Mouse (Mus musculus) spleen, postnatal 36 days (tissue): ENCODE results near the gene Gjd3.

Source experiments
- DNase-seq, 2 experiments: peaks; one replicate each; pipeline ENCODE4 v3.0.0; 2022; ENCODE audit warnings: low spot score in 2 of 2, mixed read lengths in 1 of 2

Gjd3 gene

GRCm38 (mm10) chr11:98981289-98981996 lies 1.4 kb downstream of the Gjd3 start:
- DNase-seq = no peak

DNA sequence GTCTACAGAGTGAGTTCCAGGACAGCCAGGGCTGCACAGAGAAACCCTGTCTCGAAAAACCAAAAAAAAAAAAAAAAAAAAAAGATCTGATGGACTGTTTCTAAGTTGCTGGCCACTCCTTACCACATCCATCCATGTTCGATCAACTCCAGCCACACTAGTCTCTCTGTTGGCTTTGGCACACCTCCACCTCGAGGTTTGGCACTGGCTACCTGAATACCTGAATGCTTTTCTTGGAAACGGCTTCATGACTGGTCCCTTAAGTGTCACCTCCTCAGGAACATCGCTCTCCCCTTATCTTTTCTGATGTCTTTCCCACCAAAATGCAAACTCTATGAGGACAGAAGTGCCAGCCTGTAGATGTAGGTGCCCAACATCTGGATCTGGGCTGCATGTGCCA lies 3.5 kb downstream of the Gjd3 start:
- no peak for DNase-seq

DNA sequence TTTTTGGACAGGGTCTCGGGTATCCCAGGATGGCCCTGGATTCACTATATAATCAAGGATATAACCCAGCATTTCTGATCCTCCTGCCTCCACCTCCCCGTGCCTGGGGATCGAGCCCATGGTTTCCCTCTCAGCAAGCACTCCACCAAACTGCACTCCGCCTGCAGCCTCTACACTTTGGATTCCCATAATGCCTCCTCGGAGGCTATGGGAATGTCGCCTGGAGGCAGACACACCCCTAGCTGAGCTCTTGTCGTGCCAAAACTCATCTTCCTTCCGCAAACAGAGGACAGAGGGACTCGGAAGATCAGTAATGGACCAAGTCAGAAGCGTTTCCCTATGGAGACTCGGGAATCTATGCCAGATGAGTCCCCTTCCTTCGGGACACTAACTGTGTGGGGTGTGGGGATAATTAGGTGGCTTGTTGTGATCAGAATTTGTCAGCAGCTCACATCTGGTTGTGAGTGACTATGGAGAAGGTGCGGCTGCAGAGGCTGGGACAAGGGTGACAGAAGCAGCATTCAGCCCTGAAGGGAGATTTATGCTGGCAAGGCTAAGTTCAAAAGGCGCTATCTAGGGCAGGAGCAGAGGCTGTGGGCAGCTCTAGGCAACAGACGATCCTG lies 4.2 kb downstream of the Gjd3 start:
- DNase-seq = no peak

DNA sequence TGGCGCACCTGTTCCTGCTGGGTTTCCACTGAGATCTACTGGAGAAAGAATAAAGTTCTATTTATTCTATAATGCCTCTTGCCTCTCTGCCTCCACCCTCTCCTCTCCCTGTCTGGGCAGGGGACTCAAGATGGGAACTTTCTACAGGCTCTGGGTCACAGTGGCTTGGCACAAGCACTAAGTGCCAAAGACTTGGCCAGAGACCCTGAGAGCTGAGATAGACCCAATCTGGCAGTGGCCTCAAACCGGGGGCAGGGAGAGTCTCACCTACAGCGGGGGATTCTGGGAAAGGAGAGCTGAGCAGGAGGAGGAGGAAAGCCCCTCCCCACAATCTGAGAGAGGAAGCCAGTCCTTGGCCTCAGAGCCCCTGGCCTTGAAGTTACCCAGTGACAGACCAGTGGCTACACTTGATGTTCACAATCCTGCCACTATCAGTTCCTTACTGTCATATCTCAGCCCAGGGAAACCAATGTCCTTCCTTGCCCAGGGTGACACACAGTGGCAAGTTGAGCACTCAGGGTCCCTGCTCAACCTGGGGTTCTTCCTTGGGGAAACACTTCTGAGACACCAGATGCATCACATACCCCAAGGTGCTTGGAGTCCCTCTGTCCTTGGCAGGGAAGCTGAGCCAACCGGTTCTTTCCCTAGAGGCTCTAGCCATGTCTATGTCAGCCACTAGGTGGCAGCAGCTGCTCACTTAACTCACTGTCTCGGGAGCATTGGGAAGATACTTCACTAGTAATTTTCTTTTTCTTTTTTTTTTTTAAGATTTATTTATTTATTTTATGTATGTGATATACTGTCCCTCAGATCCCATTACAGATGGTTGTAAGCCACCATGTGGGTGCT lies 7.7 kb downstream of the Gjd3 start:
- DNase-seq = peak in 1 of 2 experiments; percentile 66

GRCm38 (mm10) chr11:98974213-98974612 lies 8.6 kb downstream of the Gjd3 start:
- DNase-seq = no peak

DNA sequence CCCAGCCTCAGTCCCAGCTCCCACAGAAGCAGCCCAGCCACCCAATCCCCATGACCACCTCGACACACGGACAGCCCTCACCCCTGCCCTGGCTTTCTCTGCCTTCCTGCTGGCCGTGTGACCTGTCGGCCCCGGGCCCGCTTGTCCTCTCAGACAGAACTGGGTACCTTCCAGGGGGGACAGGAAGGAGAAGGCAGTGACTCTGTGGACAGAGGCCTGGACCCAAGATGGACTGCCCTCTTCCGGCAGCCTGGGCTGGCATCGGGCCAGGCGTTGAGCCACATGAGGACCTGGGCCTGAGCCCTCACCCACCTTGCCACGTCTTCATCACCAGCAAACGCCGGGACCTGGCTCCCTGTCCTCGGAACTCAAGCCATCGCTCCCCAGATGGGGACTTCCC lies 9.2 kb downstream of the Gjd3 start:
- no peak for DNase-seq

GRCm38 (mm10) chr11:98972801-98973360 lies 9.9 kb downstream of the Gjd3 start:
- no peak for DNase-seq

DNA sequence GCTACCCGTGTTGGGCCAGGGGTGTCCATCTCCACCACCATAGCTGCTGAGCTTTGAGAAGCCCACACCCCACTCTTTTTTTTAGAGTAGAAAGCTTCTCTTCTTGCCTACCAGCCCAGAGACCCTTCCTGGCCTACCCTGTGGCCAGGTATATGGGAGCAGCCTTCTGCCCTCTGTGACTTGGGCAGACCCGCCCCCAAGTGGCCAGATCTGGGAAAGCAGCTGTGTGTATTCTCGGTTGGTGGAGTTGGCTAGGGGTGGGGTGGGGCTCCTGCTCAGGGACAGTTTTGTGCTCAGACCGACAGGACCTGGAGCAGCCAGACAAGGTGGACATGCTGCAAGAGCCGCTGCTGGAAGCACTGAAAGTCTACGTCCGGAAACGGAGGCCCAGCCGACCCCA lies 10.6 kb downstream of the Gjd3 start:
- peak; percentile 77 to 80 for DNase-seq

DNA sequence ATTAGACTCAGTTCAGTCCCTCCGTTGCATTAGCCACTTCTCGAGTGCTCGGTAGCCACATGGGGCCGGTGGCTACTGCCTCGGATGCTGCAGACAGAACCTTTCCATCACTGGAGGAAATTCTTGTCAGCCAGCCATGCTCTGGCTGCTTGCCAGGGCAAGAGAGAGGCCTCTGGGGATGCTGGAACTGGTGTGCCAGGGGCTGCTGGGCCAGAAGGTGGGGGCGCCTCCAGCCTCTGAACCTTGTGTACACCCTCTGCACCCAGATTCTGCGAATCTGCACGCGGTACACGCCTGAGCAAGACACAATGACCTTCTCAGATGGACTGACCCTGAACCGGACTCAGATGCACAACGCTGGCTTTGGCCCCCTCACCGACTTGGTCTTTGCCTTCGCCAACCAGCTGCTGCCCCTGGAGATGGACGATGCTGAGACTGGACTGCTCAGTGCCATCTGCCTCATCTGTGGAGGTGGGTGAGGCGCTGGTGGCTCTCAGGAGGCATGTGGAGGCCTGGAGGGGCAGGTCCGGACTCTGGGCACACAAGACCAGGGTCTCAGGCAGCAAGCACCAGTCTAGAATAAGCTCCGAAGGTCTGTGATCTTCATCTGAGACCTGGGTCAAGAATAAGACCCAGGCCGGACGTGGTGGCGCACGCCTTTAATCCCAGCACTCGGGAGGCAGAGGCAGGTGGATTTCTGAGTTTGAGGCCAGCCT lies 11.3 kb downstream of the Gjd3 start:
- no peak for DNase-seq

DNA sequence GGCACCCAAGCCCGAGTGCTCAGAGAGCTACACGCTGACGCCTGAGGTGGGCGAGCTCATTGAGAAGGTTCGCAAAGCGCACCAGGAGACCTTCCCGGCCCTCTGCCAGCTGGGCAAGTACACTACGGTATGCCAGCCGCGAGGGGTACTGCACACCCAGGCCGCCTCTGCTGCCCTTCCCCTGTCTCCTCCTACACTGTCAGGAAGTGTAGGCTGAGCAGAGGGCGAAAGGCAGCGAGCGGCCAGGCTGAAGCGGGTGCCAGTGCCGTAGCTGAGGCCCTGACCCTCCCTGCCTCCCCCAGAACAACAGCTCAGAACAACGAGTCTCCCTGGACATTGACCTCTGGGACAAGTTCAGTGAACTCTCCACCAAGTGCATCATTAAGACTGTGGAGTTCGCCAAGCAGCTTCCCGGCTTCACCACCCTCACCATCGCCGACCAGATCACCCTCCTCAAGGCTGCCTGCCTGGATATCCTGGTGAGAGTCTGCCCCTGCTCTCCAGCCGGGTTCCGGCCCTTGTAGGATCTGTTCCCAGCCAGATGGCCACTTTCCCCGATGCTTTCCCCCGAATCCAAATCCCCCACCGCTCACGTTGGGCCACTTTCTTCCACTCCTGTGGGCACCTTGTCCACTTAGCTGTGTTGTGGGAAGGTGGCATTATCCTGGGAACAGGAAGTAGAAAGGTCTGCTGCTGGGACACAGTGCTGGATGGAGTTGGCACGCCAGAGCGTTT lies 12.5 kb downstream of the Gjd3 start:
- no peak for DNase-seq

DNA sequence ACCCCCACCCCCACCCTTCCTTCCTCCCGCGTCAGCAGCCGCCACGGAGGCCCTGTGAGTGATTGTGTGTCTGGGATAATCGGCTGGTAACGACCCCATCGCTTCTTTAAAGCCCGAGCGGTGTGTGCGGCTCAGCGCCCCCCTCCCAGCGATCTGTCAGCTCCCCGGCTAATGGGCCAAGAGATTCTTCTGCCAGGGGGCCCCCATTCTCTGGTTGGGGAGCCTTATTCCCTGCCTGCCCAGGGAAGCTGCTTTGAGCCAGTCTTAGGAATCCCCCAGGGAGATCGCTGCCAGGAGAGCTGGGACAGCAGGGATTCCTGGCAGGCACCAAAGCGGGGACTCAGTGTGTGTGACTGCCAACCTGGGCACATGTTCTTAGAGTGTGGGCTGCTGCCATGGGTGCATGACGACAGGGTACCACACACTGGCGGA lies 13.3 kb downstream of the Gjd3 start:
- no peak for DNase-seq

DNA sequence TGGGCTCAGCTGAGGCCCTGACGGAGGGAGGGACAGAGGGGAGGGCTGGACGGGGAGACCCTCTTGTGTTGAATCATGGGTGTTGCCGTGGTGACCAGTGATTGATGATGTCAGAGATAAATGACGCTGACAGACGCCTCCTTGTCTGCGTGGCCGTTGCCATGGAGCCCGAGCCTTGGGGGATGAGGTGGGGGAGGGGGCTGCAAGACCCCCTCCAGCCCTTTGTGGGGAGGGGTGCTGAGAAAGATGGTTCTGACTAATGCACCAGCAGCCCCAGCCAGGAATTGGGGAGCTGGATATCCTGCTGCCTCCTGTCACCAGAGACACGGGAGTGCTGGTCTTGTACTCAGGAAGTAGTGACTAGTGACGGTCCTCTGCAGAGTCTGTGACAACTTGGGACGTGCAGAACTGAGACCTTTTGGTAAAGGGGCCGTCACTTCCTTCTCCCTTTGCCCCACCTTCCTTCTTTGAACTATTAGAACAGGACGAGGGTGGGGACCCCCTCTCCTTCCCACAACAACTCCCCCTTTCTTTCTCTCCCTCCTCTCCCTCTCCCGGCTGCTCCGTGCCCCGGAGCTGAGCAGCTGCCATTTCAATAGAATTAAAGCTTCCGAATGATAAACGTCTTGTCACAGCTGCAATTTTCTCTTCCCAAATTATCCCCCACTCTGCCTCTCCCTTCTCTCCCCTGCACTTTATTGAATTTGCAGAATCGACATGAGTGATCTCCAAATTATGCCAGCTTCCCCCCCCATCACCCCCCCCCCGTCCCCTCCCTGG lies 13.9 kb downstream of the Gjd3 start:
- DNase-seq = no peak

GRCm38 (mm10) chr11:98968079-98968478 lies 14.7 kb downstream of the Gjd3 start:
- DNase-seq = no peak

- no peak for DNase-seq
Measured at GRCm38 (mm10) chr11:98966499-98967141, 16.2 kb downstream of the Gjd3 start.

DNA sequence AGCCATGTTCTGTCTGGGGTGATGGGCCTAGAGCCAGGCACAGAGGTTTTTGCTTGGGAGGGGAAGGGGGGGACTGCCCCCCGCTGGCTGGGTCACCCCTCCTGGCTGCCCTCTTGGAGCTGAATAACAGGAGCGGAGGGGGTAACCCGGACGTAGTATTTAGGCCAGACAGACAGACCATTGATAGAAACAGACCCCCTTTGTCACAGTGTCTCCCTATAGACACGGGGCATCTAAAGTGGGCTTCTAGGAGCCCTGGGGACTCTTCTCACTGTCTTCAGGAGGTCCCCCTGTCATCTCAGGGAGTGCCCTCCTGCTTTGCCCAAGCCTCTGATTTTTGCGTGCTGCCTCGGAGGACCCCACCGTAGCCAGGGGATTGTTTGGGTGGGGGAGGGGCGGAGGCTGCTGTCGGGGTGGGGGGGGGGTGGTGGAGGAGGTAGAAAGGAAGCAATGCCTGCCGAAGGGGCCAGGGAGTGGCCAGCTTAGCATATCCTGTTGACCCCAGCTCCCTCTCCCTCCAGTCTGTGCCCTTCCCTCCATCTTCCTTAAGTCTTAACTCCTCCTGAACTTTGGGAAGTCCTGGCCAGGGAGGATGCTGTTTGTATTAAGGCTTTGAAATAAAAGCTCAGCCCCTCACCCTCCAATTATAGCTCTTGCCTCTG lies 17.3 kb downstream of the Gjd3 start:
- no peak for DNase-seq

DNA sequence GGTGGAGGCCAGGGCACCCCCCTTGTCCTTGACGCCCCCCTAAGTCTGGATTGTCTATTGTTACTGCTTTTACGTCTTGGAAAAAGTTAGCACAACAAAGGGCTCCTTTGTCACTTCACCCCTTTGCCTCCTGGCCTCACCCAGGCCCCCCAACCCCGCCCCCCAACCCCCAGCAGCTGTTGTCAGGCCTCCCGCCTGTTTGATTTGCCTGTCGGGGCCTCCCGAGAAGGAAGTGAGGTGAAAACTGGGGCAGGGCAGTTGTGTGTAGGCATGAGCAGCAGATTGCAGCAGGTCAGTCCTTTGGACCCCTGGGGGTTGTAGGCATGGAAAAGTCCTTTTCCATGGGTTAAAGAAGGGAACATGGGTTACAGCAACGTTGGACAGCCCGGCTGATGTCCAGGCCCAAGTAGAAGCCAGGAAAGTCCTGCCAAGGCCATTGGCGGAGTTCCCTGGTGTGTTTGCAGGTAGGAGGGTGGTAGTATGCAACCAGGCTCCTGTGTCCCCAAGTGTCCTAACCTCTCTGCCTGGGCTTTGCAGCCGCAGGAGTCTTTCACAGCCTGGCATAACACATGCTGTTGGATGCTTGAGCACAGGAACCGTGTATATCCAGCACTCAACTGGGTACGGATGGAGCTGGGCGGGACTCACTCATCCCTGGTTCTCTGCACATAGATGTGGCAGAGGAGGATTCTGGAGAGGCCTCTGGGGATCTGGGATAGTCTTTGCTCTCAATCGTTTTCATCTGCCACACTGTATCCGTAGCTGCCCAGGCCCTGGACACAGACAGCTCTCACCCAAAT lies 18.0 kb downstream of the Gjd3 start:
- DNase-seq = no peak

GRCm38 (mm10) chr11:98964201-98964615 lies 18.6 kb downstream of the Gjd3 start:
- DNase-seq = no peak
